Mouse (Mus musculus) T-helper 2 cell (primary cell): ENCODE results near the gene Fbln1.

Experiments
- in situ Hi-C: fragments of 300-600 bp; cut with MboI, MseI; formaldehyde crosslinking; loops from one replicate; pipeline ENCODE4 v1.15.1; 2025; ENCODE audit warnings: high pct_unique_total_duplicates

Fbln1 gene

GRCm38 (mm10) chr15:85233251-85233611 lies 27.5 kb downstream of the Fbln1 start:
- in situ Hi-C loops, result loop anchor here (5.0 kb wide), 1 partner anchor 76 kb away; no protein-coding TSS in a partner anchor

DNA sequence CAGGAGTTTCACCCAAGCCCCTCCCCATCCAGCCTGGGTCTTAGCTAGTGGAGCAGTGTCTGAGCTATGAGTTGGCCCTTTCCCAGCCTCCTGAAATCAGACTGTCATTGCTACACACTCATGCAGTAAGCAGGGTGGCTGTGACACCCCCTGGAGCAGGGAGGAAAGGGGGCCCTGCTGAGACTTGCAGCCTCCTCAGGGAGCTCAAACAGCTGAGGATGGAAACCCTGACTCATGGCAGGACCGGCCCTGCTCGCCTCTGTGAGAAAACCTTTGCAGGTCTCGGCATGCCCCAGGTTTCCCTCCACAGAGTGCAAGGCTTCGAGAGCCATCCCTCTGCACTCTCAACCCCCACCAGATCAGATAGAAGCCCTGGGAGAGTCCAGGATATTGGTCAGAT lies 27.9 kb downstream of the Fbln1 start:
- in situ Hi-C loops, result loop anchor here (5.0 kb wide), 1 partner anchor 76 kb away; no protein-coding TSS in a partner anchor

GRCm38 (mm10) chr15:85238821-85239745 lies 33.3 kb downstream of the Fbln1 start:
- in situ Hi-C loops, result no loop called here

GRCm38 (mm10) chr15:85240086-85240485 lies 34.3 kb downstream of the Fbln1 start:
- in situ Hi-C loops, result loop anchor here (5.0 kb wide), 1 partner anchor 573 kb away; the partner anchor contains the start of gene Prr5

- in situ Hi-C loops, result loop anchor here (5.0 kb wide), 1 partner anchor 575 kb away; the partner anchor contains the start of gene Prr5
These were observed 36.1 kb downstream of the Fbln1 start for GRCm38 (mm10) chr15:85241856-85242255.

GRCm38 (mm10) chr15:85244414-85245161 lies 38.8 kb downstream of the Fbln1 start:
- in situ Hi-C loops, result loop anchor here (5.0 kb wide), 1 partner anchor 577 kb away; the partner anchor contains the start of gene Prr5

DNA sequence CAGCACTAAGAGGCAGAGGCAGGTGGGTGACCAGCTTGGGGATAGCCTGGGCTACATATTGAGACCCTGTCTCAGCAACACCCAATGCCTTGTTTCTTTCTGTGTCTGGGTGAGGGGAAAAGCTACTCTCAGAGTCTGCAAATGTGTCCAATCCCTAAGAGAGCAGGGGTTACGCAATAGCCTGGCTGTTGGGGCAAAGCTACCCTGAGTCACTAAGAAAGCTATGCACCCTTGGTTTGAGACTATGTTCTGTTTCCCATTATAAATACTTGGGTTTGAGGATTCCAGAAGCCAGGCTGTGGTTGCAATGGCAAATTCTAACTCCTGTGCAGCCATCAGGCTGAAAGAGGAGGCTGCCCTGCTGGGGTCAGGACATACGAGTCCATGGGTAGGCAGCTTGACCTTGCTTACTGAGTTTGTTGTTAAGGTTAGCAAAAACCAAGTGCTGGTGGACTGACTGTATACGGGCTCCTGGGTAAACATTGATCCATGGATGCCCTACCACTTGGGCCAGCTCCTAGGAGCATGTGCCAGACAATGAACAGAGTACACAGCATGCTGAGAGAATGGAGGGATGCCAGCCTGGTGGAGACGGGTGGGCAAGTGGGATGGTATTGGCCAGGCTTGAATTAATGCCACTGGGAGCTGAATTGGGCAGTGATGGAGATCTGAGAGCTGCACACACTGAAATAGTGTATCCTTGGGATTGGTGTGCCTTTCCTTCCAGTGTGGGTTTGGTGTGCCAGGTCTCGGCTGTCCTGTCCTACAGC lies 39.7 kb downstream of the Fbln1 start:
- in situ Hi-C loops, result no loop called here

GRCm38 (mm10) chr15:85246016-85246415 lies 40.3 kb downstream of the Fbln1 start:
- in situ Hi-C loops, result no loop called here

- in situ Hi-C loops, result no loop called here
These were observed 41.2 kb downstream of the Fbln1 start for GRCm38 (mm10) chr15:85246936-85247335.

GRCm38 (mm10) chr15:85248311-85248710 lies 42.6 kb downstream of the Fbln1 start:
- in situ Hi-C loops, result no loop called here

GRCm38 (mm10) chr15:85249252-85249651 lies 43.5 kb downstream of the Fbln1 start:
- in situ Hi-C loops, result no loop called here

- in situ Hi-C loops, result no loop called here
These were observed 44.7 kb downstream of the Fbln1 start for GRCm38 (mm10) chr15:85250436-85250835.

DNA sequence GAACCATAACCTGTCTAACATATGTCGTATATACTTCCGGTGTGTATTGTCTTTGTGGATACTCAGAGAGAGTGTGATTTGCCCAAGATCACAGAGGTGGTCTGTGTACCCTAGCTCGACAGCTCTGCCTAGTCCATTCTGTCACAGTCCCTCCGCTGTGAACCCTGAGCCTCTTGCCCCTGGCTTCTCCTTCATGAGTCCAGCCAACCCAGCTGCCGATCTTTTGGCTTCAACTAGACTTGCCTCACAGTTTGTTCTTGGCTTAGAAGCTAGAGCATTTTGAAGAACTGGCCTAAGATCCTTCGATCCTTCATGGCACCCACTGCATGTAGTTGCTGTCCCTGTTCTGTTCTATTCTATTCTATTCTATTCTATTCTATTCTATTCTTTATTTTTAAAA lies 46.7 kb downstream of the Fbln1 start:
- in situ Hi-C loops, result no loop called here

DNA sequence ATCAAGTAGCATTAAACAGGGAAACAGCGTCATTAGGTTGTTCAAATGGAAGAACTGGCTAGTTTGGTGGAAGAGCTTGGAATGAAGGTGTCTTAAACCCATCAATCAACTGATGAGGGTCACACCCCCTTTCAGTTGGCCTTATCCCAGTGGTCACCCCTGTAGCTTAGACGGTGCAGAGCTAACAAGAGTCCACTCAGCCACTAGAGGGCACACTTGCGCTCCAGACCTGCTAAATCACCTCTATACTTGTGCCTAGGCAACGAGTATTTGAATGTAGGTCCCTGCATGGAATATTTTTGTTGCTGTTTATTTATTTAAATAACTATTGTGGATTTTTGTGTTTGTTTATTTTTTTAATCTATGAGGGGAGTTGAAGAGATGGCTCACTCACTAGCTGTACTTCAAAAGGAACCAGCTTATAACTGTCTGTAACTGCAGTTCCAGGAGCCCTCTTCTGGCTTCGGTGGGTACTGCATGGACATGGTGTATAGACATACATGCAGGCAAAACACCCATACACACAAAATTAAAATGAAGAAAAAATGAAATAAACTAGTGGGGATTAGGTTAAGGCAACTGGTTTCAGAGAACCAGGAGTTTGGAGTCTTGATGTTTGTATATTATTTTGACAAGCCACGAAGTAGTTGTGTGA lies 52.2 kb downstream of the Fbln1 start:
- in situ Hi-C loops, result no loop called here

GRCm38 (mm10) chr15:85262805-85263204 lies 57.1 kb downstream of the Fbln1 start:
- in situ Hi-C loops, result loop anchor here (5.0 kb wide), 1 partner anchor 319 kb away; the partner anchor contains the start of gene Wnt7b

DNA sequence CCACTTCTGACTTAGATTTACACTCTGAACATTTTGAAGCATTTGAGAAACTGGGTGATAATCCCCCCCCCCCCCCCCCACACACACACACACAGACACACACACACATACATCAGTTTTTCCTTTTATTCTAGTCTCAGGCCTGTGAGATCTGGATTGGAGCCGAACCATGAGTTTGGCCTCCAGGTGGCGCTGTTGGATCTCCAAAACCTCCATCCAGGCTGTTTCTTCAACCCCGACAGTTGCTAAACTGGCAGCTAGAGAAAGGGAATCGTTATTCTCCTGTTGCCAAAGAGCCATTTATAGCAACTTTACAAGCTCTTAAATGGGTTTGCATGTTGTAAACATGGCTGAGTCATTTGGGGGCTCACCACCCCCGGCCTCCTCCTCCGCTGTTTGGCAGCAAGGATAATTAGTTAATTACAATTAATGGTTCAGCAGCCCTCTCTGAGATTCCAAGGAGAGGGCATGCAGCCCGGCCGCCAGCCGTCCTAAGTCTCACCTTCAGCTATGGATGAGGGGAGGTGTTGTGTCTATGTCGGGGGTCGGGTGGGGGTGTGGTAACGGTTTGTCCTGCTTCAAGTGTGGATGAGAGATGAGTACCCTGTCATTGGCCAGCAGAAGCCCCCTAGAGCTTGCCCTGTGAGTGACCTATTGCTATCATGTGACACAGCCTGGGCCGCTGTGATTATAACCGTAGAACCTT lies 61.1 kb downstream of the Fbln1 start:
- in situ Hi-C loops, result no loop called here

GRCm38 (mm10) chr15:85267891-85268290 lies 62.1 kb downstream of the Fbln1 start:
- in situ Hi-C loops, result no loop called here

DNA sequence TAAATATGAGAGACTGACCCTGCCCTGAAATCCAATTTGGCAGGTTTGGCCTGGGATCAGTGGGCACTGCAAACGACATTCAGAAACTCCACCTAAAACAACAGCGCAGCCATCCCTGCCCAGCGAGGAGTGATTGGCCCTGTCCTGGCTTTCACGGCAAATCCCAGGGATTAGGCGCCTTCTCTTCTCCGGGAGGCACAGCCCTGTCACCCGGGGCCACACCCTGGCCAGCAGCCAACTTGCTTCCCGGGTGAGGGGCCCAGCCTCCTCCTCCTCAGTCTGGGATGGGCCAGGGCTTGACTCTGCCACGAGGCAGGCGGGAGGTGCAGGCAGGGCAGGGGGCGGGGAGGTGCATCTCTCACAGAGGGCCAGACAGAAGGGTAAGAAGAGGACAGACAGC lies 67.2 kb downstream of the Fbln1 start:
- in situ Hi-C loops, result no loop called here

GRCm38 (mm10) chr15:85277221-85277620 lies 71.5 kb downstream of the Fbln1 start:
- in situ Hi-C loops, result no loop called here

DNA sequence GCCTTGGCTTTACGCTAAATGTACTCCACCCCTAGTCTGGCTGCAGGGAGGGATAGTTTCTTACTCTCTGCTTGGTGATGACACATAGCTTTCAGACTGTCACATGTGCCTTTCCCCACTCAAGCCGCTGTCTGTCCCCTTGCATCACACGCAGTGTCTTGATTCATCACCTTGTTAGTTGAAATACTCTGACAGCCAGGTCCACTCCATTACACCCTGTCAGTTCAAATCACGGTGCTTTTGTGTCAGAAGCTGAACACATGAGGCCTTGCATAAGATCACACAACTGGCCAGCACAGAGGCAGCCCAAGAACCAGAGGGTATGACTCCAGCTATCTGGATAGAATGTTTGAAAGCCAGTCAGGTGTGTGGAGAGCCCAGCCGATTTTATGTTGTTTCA lies 73.2 kb downstream of the Fbln1 start:
- in situ Hi-C loops, result no loop called here
